Mouse (Mus musculus): ENCODE results near the gene Tuba1c.
"Not testable (repeated sequence)": the region's sequence is repeated elsewhere in the genome, so short reads cannot be mapped to it uniquely, and the experiment has no call there.

The Tuba1c gene

DNA sequence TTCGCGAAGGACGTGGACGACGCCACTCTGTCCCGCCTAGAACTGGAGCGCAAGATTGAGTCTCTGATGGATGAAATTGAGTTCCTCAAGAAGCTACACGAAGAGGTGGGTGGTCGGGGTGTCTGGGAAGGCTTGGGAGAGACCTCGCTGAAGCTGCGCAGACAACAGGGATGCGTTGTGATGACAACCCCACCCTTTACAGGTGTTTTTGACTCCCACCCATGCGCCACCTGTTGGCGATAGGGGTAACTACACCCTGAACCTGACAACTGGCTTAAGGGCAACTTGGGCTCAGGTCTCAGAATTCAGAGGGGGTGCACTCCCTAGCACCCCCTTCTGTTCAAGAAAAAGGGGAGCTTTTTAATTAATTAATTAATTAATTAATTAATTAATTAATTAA lies 26.6 kb downstream of the Tuba1c start:
- peak; percentile 35 to 45 for DNase-seq (ENCODE audit: low spot score in 2 of 2)

DNA sequence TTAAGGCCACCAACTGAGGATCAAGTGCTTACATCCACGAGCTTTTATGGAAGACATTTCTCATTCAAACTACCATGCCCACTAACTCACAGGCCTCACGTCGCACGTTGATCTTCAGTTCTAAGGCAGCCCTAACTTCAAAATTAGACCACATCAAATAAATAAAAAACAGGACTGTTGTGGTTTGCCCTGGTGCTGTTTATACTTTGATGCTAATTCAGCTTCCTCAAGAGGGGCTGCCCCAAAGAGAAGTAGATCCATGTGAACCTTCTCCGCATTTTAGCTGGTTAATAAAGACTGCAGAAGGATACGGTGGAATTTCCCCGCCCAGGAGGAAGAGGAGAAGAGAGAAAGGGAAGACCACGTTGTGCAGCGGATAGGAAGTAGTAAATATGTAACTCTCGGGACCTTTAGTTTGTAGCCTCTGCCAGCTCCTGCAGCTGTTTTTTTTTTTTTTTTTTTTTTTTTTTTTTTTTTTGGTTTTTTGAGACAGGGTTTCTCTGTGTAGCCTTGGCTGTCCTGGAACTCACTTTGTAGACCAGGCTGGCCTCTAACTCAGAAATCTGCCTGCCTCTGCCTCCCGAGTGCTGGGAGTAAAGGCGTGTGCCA lies 36.0 kb downstream of the Tuba1c start:
- no peak for DNase-seq (ENCODE audit: low spot score in 2 of 2)

DNA sequence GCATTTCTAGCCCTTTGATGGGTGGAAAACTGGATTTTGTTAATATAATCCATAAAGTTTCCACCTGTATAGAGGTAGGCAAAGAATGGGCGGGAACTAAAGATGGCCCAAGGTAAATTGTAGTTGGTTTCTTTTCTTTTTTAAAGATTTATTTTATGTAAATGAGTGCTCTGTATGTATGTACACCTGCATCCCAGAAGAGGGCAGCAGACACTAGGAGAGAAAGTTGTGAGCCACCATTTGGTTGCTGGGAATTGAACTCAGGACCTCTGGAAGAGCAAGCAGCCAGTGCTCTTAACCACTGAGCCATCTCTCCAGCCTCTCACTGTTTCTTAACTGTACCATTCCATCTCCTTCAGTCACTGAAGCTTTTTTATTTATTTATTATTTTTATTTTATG lies 42.3 kb downstream of the Tuba1c start:
- DNase-seq (ENCODE audit: low spot score in 2 of 2), result no peak

DNA sequence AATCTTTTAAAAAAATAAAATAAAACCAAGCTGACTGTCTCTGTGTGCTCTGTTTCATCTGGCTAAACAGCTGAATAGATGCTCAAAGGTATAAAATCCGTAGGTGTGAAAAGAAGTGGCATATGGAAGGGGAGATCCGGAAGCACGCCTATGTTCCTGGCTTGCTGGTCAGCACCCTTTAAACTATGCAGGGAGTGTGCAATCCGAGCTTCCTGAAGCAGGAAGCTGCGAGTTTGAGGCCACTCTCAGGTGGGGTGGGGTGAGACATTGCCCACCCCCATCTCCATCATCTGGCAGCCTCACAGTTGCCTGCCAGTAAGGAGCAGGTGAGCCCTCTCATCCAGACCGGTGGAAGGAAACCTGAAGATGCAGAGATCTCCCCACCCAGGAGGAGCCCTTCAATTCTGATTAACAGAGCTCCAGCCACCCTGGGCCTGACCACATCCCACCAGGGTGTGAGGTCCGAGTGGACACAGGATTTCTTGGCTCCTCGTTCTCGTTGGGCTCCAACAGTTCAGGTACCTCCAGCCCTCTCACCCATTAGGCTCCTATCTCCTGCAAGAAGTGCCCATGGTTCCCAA lies 44.4 kb downstream of the Tuba1c start, which contains the start of gene Troap:
Troap (plus strand) TSS at position 557 of the 581 bp plus-strand sequence.
- no peak for DNase-seq (ENCODE audit: low spot score in 2 of 2)

DNA sequence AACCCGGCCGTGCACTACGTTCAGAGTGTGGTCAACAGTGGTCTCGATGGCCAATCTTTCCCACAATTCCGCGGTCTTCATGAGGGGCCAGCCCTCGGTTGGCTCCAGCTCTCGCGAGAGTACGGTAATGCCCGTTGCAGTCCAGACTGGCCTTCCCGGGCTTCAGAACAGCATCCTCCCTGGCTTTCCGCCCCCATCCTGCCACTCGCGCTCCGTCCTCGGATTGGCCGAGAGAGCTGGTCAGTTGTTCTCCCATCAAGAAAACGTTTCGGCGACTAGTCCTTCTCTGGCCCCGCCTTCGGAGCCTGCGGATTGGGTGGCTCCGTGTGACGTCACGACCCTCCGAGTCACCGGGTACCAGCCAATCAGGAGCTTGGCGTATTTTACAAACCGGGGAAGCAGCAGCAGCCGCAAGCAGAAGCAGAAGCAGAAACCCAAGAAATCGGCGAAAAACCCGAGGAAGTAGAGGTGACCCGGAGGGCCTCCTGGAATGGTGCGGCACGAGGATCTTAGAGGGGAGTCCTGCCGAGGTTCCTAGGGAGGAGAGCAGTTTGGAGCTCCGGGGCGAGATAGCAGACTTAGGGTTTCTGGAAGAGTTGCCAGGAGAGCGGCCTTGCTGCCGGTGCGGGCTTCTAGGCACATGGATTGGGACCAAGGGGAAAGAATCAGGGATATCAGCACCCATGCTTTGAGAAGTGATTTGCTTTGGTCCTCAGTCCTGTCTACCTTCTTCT lies 45.1 kb downstream of the Tuba1c start:
- peak; percentile 92 to 97 for DNase-seq (ENCODE audit: low spot score in 2 of 2)

DNA sequence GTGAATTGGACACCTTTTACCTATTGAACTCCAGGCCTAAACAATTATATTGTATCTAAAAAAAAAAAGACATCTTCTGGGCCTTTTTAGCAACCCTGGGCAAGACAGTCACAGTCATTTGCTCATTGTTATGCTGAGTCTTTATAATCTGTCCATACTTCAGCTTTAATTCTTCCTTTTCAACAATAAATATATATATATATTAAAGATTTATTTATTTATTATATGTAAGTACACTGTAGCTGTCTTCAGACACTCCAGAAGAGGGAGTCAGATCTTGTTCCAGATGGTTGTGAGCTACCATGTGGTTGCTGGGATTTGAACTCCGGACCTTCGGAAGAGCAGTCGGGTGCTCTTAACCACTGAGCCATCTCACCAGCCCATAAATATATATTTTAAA lies 46.3 kb downstream of the Tuba1c start:
- not testable (repeated sequence) for DNase-seq (ENCODE audit: low spot score in 2 of 2)

DNA sequence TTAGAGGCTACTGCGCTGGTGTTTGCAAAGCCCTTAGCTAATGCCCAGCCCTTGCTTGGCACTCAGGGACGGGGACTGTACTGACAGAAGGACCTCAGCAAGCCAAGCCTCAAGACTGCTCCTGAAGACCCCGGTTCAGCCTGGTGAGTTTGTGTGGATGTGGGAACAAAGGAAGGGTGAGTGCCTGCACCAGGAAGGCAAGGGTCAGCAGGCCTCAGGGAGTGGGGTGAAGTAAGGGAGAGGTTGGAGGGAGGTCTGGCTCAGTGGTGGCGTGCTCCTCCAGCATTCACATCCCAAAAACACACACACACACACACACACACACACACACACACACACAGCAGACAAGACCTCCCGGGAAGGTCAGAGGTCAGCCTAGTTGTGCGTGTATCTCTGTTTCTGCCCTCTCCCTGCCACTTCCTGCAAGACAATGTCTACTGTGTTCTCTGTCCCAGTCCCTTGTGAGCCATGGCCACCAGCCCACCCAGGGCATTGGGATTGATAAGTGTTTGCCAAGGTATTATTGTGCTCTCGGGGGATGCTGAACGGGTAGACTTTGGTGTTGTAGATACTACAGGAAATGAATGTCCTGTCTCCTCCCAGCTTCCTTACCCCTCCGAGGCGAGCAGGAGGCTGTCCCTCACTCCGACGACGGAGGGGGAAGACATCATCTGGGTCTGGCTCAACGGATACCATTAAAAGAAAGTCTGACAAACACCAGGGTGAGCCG lies 48.7 kb downstream of the Tuba1c start:
- DNase-seq (ENCODE audit: low spot score in 2 of 2), result no peak

DNA sequence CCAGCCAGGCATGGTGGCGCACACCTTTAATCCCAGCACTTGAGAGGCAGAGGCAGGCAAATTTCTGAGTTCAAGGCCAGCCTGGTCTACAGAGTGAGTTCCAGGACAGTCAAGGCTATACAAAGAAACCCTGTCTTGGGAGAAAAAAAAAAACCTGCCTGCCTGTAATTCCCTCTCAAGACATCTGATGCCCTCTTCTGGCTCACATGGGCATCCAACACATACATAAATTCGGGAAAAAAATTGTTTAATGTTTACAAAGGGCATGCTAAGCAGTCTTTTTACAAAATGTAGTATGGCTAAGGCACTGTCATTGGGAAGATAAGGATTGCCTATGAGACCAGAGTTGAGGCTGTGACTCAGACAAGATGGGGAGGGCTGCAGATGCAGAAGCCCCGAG lies 50.1 kb downstream of the Tuba1c start:
- DNase-seq (ENCODE audit: low spot score in 2 of 2), result no peak

DNA sequence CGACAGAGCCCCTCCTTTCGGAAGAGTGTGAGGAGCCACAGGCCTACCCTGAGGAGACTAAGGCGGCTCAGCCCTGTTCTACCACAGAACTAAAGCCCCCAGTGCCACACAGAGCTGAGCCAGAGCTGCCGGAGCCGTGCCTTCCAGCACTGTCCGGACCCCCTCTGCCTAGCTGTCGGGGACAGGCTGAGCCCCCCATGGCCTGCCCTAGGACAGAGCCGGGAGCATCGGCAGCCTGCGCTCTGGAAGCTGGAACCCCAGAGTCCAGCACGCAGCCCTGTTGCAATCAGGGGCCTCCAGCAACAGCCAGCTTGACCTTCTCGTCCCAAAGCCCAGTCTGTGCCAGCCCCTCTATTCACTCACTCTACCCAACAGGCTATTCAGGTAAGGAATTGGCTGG lies 52.6 kb downstream of the Tuba1c start:
- DNase-seq (ENCODE audit: low spot score in 2 of 2), result no peak

DNA sequence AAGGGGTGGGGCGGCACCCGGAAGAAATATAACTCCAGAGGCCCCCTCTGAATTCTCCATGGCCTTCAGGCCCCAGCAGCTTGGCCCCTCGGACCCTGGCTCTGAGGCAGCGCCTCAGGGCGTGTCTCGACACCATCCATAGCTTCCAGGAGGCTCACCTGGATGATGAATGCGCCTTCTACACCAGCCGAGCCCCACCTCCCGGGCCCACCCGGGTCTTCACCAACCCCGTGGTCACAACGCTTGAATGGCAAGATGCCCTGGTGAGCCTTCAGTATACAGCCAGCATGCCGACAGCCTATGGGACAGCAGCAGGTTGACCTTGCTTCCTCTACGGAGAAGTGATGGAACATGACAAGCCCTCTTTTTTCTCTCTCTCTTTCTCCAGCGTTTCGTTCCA lies 53.1 kb downstream of the Tuba1c start:
- DNase-seq (ENCODE audit: low spot score in 2 of 2), result no peak

DNA sequence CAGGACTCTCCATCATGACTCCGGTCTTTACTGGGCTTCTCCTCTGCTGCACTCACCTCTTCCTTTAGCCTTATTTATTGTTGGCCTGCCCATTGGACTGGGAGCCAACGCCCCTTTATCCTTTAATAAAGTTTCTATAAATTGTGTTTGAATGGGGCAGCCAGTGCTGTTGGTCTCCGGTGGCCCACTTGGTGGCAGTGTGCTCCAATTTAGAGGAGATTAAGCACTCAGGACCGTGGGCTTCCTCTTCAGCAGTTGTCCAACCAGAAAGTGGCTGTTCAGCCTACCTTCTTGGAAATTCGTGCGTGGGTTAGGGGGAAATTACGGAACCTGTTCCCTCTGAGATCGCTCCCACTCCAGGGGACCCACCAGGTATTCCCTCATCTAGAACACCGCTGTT lies 53.6 kb downstream of the Tuba1c start:
- DNase-seq (ENCODE audit: low spot score in 2 of 2), result peak in 1 of 2 experiments; percentile 33

DNA sequence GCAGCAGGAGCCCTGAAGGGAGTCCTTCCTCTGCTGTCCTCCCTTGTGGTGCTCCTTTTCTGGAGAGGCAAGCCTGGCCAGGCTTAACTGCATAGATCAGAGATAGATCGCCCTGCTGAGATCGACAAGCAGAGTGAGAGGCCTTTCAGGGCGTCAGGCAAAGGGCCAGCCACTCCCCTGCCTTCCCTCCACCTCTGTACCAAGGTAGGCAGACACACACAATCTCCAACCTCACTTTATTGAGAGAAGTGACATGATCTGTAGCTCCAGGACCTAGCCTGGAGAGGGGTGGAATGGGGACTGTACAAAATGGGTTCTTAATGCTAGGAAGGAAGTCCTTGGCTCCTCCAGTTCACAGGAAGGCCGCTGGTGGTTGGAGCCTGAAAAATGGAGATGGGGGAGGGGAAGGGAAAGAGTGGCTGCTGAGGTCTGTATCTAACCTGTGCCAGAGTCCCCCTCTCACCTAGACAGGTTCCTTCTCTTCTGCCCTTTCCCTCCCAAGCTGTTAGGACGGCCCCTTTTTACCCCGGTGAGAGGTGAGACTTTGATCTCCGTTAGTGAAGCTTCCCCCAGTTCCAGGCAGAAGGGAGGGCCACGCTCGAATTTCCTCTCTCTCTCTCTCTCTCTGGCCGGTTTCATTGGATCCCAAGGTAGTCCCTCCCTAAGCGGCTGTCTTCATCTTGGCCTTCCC lies 54.3 kb downstream of the Tuba1c start:
- no peak for DNase-seq (ENCODE audit: low spot score in 2 of 2)

DNA sequence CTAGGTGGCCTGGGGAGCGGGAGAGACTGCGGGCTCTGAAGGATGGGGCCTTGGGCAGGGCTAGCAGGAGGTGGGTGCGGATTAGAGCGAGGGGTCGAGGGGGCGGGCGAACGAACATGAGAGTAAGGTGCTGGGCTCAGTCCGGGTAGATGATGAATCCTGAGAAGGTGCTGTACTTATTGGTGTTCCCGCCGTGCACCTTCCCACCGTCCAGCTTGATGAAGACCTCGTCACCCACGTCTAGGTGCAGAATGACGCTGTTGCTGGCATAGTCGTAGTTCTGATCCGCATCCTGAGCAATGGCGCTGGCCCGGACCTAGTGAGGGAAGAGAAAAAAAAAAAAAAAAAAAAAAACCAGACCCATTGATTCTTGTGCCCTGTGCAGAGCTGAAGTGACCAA lies 54.9 kb downstream of the Tuba1c start:
- DNase-seq (ENCODE audit: low spot score in 2 of 2), result no peak

DNA sequence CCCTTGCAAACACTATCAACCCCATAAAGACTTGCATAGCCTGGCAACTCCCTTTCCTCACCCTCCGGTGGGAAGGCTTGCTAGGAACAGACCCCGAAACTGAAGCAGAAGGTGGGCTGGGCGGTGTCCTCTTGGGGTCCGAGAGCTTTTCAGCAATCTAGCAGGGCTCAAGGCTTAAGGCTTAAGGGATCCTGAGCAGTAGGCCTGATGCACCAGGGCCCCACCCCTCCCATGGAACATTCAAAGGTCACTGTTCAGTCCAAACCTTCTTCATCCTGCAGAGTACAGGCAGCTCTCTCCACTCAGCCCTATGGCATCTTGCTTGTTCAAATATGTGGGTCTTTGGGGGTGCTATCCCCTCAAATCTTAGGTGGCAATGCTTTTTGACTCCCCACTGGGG lies 56.3 kb downstream of the Tuba1c start:
- no peak for DNase-seq (ENCODE audit: low spot score in 2 of 2)

DNA sequence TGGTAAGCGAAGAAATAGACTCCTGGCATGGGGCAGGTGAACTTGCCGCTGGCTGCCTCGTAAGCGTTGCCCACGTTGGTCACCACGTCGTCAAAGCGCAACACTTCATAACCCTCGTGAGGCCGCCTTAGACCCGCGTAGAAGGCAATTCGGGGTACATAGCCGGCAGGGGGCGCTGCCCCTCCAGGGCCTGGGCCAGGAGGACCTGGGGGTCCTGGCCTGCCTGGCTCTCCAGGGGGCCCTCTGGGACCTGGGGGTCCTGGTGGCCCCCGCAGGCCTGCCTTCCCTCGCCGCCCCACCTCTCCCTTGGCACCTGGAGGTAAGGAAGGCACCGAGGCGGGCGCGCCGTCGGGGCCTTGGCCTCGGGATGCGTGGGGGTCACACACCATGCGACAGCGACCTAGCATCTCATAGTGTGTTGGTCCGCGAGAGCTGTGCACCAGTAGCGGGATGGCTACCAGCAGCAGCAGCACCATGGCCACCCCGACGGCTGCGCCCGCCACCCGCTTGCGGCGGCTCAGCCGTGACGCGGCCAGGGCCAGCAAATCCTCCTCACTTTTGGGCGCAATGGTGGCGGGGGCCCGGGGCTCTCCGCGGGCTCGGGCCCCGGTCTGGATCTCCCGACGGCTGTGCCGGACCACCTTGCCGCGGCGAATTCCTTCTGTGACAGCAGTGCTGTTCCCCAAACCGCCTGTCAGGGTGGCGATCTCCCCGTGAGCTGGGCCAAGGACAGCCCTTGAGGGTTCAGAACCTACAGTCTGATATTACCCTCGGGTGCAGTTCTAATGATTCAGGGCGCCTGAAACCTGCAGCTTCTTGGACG lies 57.8 kb downstream of the Tuba1c start, which contains the start of gene C1ql4:
C1ql4 (minus strand) TSS at position 565 of the 823 bp plus-strand sequence.
- no peak for DNase-seq (ENCODE audit: low spot score in 2 of 2)
